Mouse (Mus musculus): ENCODE measurements at regions not wholly inside any gene's neighbourhood (a gene's known extent, or its start where the extent isn't known, plus 50 kb on each side); places are given as distances from the start of the nearest gene placed in this dataset.
"Not testable (repeated sequence)": the region's sequence is repeated elsewhere in the genome, so short reads cannot be mapped to it uniquely, and the experiment has no call there.

GRCm38 (mm10) chr7:87096500-87096899, 100.6 kb downstream of the Vmn2r79 start:
- Histone ChIP-seq H3K36me3 (ENCODE audit: control insufficient read depth, insufficient read depth, low read length) (no peaks in the 10 kb centered on the region), H3K4me2 (ENCODE audit: low read depth, low read length) (no peak overlapping the region), H3K27ac (ENCODE audit: low read length) (no peak overlapping the region), H3K9ac (ENCODE audit: low read length) (no peak overlapping the region), H3K27me3 (ENCODE audit: control insufficient read depth, insufficient read depth, low read length) (no peaks in the 10 kb centered on the region), H3K9me3 (replicated peaks; ENCODE audit: control insufficient read depth, low read length) (no peaks in the 10 kb centered on the region), H3K4me1 (ENCODE audit: control insufficient read depth, insufficient read depth, low read length) (no peaks in the 10 kb centered on the region), H3K4me3 (replicated peaks; ENCODE audit: low read length) (no peak overlapping the region)
- WGBS = 82% methylated on average over 5 of the region's 5 CpGs
- ATAC-seq (ENCODE audit: insufficient read depth, low FRiP score) = no peak

- not testable (repeated sequence) for H3K4me1 ChIP-seq (ENCODE audit: control insufficient read depth, insufficient read depth, low read length); H3K36me3 ChIP-seq (ENCODE audit: control insufficient read depth, insufficient read depth, low read length); H3K4me2 ChIP-seq (ENCODE audit: low read depth, low read length); H3K4me3 ChIP-seq (replicated peaks; ENCODE audit: low read length); H3K27me3 ChIP-seq (ENCODE audit: control insufficient read depth, insufficient read depth, low read length); H3K27ac ChIP-seq (ENCODE audit: low read length); ATAC-seq (ENCODE audit: insufficient read depth, low FRiP score); H3K9me3 ChIP-seq (replicated peaks; ENCODE audit: control insufficient read depth, low read length); H3K9ac ChIP-seq (ENCODE audit: low read length)
- 49% methylated on average over 1 of the region's 1 CpGs for WGBS
Measured at GRCm38 (mm10) chr7:87099611-87100010, 103.7 kb downstream of the Vmn2r79 start.

- not testable (repeated sequence) for H3K36me3 ChIP-seq (ENCODE audit: control insufficient read depth, insufficient read depth, low read length); H3K4me3 ChIP-seq (replicated peaks; ENCODE audit: low read length); H3K4me1 ChIP-seq (ENCODE audit: control insufficient read depth, insufficient read depth, low read length); H3K27me3 ChIP-seq (ENCODE audit: control insufficient read depth, insufficient read depth, low read length); H3K4me2 ChIP-seq (ENCODE audit: low read depth, low read length); H3K27ac ChIP-seq (ENCODE audit: low read length); ATAC-seq (ENCODE audit: insufficient read depth, low FRiP score); H3K9ac ChIP-seq (ENCODE audit: low read length); H3K9me3 ChIP-seq (replicated peaks; ENCODE audit: control insufficient read depth, low read length)
Measured at GRCm38 (mm10) chr7:87100377-87100776, 104.5 kb downstream of the Vmn2r79 start.

- H3K27ac ChIP-seq (ENCODE audit: low read length); H3K9ac ChIP-seq (ENCODE audit: low read length): not testable (repeated sequence)
Measured at GRCm38 (mm10) chr7:87101281-87101680, 105.4 kb downstream of the Vmn2r79 start.

GRCm38 (mm10) chr7:87110312-87110984, 114.5 kb downstream of the Vmn2r79 start:
- no peaks in the 10 kb centered on the region for H3K36me3 ChIP-seq (ENCODE audit: control insufficient read depth, insufficient read depth, low read length)
- no peak overlapping the region for H3K27ac ChIP-seq (ENCODE audit: low read length)
- 0 out of 2 replicates have a peak, but pooled peaks have one; percentile 62 for ATAC-seq (ENCODE audit: insufficient read depth, low FRiP score)
- no peak overlapping the region for H3K4me3 ChIP-seq (replicated peaks; ENCODE audit: low read length)
- H3K4me1 ChIP-seq (ENCODE audit: control insufficient read depth, insufficient read depth, low read length) = no peaks in the 10 kb centered on the region
- no peak overlapping the region for H3K4me2 ChIP-seq (ENCODE audit: low read depth, low read length)
- H3K27me3 ChIP-seq (ENCODE audit: control insufficient read depth, insufficient read depth, low read length) = no peaks in the 10 kb centered on the region
- H3K9me3 ChIP-seq (replicated peaks; ENCODE audit: control insufficient read depth, low read length) = no peaks in the 10 kb centered on the region
- WGBS = 30% methylated on average over 3 of the region's 3 CpGs
- H3K9ac ChIP-seq (ENCODE audit: low read length) = no peak overlapping the region

More at GRCm38 (mm10) chr7:87101281-87101680, 105.4 kb downstream of the Vmn2r79 start:
- H3K36me3 ChIP-seq (ENCODE audit: control insufficient read depth, insufficient read depth, low read length); H3K27me3 ChIP-seq (ENCODE audit: control insufficient read depth, insufficient read depth, low read length); H3K4me2 ChIP-seq (ENCODE audit: low read depth, low read length); H3K4me1 ChIP-seq (ENCODE audit: control insufficient read depth, insufficient read depth, low read length); ATAC-seq (ENCODE audit: insufficient read depth, low FRiP score); H3K4me3 ChIP-seq (replicated peaks; ENCODE audit: low read length); H3K9me3 ChIP-seq (replicated peaks; ENCODE audit: control insufficient read depth, low read length): not testable (repeated sequence)
- 77% methylated on average over 5 of the region's 5 CpGs for WGBS

GRCm38 (mm10) chr7:87110985-87111372, 115.1 kb downstream of the Vmn2r79 start:
- 76% methylated on average over 4 of the region's 4 CpGs for WGBS
- H3K9me3 ChIP-seq (replicated peaks; ENCODE audit: control insufficient read depth, low read length) = no peaks in the 10 kb centered on the region
- no peaks in the 10 kb centered on the region for H3K36me3 ChIP-seq (ENCODE audit: control insufficient read depth, insufficient read depth, low read length)
- H3K9ac ChIP-seq (ENCODE audit: low read length) = no peak overlapping the region
- H3K4me2 ChIP-seq (ENCODE audit: low read depth, low read length) = no peak overlapping the region
- no peak overlapping the region for H3K4me3 ChIP-seq (replicated peaks; ENCODE audit: low read length)
- no peak for ATAC-seq (ENCODE audit: insufficient read depth, low FRiP score)
- no peaks in the 10 kb centered on the region for H3K4me1 ChIP-seq (ENCODE audit: control insufficient read depth, insufficient read depth, low read length)
- no peak overlapping the region for H3K27ac ChIP-seq (ENCODE audit: low read length)
- H3K27me3 ChIP-seq (ENCODE audit: control insufficient read depth, insufficient read depth, low read length) = no peaks in the 10 kb centered on the region

GRCm38 (mm10) chr7:87113654-87114053, 117.7 kb downstream of the Vmn2r79 start:
- H3K4me2 ChIP-seq (ENCODE audit: low read depth, low read length) = no peak overlapping the region
- 7% methylated on average over 4 of the region's 4 CpGs for WGBS
- no peaks in the 10 kb centered on the region for H3K27me3 ChIP-seq (ENCODE audit: control insufficient read depth, insufficient read depth, low read length)
- no peak overlapping the region for H3K9ac ChIP-seq (ENCODE audit: low read length)
- no peaks in the 10 kb centered on the region for H3K9me3 ChIP-seq (replicated peaks; ENCODE audit: control insufficient read depth, low read length)
- no peaks in the 10 kb centered on the region for H3K4me1 ChIP-seq (ENCODE audit: control insufficient read depth, insufficient read depth, low read length)
- no peak overlapping the region for H3K4me3 ChIP-seq (replicated peaks; ENCODE audit: low read length)
- no peak for ATAC-seq (ENCODE audit: insufficient read depth, low FRiP score)
- H3K36me3 ChIP-seq (ENCODE audit: control insufficient read depth, insufficient read depth, low read length) = no peaks in the 10 kb centered on the region
- H3K27ac ChIP-seq (ENCODE audit: low read length) = no peak overlapping the region

GRCm38 (mm10) chr7:87122516-87122915, 123.4 kb upstream of the Nox4 start:
- WGBS = 87% methylated on average over 1 of the region's 1 CpGs
- H3K27me3 ChIP-seq (ENCODE audit: control insufficient read depth, insufficient read depth, low read length) = no peaks in the 10 kb centered on the region
- H3K36me3 ChIP-seq (ENCODE audit: control insufficient read depth, insufficient read depth, low read length) = no peaks in the 10 kb centered on the region
- H3K27ac ChIP-seq (ENCODE audit: low read length) = no peak overlapping the region
- ATAC-seq (ENCODE audit: insufficient read depth, low FRiP score) = no peak
- no peaks in the 10 kb centered on the region for H3K4me1 ChIP-seq (ENCODE audit: control insufficient read depth, insufficient read depth, low read length)
- H3K9ac ChIP-seq (ENCODE audit: low read length) = no peak overlapping the region
- no peaks in the 10 kb centered on the region for H3K9me3 ChIP-seq (replicated peaks; ENCODE audit: control insufficient read depth, low read length)
- H3K4me2 ChIP-seq (ENCODE audit: low read depth, low read length) = no peak overlapping the region
- H3K4me3 ChIP-seq (replicated peaks; ENCODE audit: low read length) = no peak overlapping the region

- no peak overlapping the region for H3K9ac ChIP-seq (ENCODE audit: low read length)
- ATAC-seq (ENCODE audit: insufficient read depth, low FRiP score) = no peak
- H3K4me1 ChIP-seq (ENCODE audit: control insufficient read depth, insufficient read depth, low read length) = no peaks in the 10 kb centered on the region
- no peak overlapping the region for H3K4me2 ChIP-seq (ENCODE audit: low read depth, low read length)
- H3K4me3 ChIP-seq (replicated peaks; ENCODE audit: low read length) = no peak overlapping the region
- no peak overlapping the region for H3K27ac ChIP-seq (ENCODE audit: low read length)
- WGBS = 74% methylated on average over 1 of the region's 1 CpGs
- no peaks in the 10 kb centered on the region for H3K36me3 ChIP-seq (ENCODE audit: control insufficient read depth, insufficient read depth, low read length)
- no peaks in the 10 kb centered on the region for H3K9me3 ChIP-seq (replicated peaks; ENCODE audit: control insufficient read depth, low read length)
- no peaks in the 10 kb centered on the region for H3K27me3 ChIP-seq (ENCODE audit: control insufficient read depth, insufficient read depth, low read length)
Measured at GRCm38 (mm10) chr7:87145896-87146295, 100.0 kb upstream of the Nox4 start.

Measured in stomach, embryonic 16.5 days (tissue).